Mouse (Mus musculus): ENCODE results near the gene Maml1. TPM values are rescaled to one million over a fixed set of nuclear protein-coding genes. Genes with fewer than 3 reads are reported as not detected.

Gene Maml1
- polyA plus RNA-seq, 1 experiment, result 10.9 TPM

GRCm38 (mm10) chr11:50303406-50303805 lies 11.3 kb upstream of the Maml1 start:
- WGBS, result 51% methylated on average over 2 of the region's 2 CpGs
- H3K27ac ChIP-seq (ENCODE audit: insufficient read depth, low read depth, low read length), result peak overlapping the region; percentile 87
- peaks cover 26% of the 10 kb centered on the region for H3K36me3 ChIP-seq (ENCODE audit: control insufficient read depth, insufficient read depth, low read length)
- H3K4me1 ChIP-seq (ENCODE audit: control insufficient read depth, insufficient read depth, low read length), result no peaks in the 10 kb centered on the region; the same call in 1 of the 2 replicates
- no peak overlapping the region for H3K4me3 ChIP-seq (ENCODE audit: insufficient read depth, low read depth, low read length)
- H3K27me3 ChIP-seq (replicated peaks; ENCODE audit: control insufficient read depth, insufficient read depth, low read length), result no peaks in the 10 kb centered on the region
- DNase-seq, result peak; percentile 79
- no peak for TF ChIP-seq POLR2A (IDR thresholded peaks at IDR 0.05; ENCODE audit: low read depth, low read length)
- TF ChIP-seq CTCF (conservative IDR thresholded peaks at IDR 0.05; ENCODE audit: insufficient read depth, insufficient read length, low read depth, low read length), result no peak

DNA sequence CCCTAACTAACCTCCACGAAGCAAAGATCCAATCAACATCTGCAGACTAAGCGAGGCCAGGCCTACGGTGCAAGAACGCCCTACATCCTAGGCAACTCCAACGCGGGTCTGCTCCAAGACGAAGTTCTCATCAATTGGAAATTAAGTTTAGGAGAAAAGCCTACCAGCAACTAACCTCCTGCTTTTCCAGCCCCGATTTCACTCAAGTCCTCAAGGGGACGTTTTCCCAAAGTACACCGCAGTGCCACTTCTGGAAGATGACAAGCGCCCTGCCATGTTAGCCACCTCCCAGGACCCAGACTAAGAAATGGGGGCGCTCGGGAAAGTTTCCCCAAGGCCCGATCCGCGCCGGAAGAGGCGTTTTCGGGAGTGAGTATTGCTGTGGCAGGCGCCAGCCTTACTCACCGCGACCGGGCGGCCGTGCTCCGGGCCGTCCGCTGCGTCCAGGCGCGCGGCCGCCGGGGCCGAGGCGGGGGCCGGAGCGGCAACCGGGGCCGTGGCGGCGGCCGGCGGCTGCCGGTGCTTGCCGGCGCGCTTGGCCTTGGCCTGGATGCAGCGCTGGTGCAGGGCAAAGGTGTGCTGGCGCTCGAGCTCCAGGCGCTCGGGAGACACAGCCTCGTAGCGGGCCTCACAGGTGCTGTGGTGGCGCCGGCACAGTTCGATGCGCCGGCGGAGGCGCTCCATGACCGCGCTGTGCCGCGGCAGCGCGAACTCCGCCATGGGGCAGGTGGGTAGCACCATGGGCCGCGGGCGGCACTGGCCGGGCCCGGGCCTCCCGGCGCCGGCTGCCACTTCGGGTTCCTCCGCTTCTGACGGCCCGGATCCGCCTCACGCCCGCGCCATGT lies 568 bp downstream of the Maml1 start:
- Histone ChIP-seq H3K27ac (ENCODE audit: insufficient read depth, low read depth, low read length) (peak overlapping the region; percentile 94), H3K27me3 (replicated peaks; ENCODE audit: control insufficient read depth, insufficient read depth, low read length) (no peaks in the 10 kb centered on the region), H3K36me3 (ENCODE audit: control insufficient read depth, insufficient read depth, low read length) (peaks cover 3% of the 10 kb centered on the region; the same call in 1 of the 2 replicates), H3K4me3 (ENCODE audit: insufficient read depth, low read depth, low read length) (peak overlapping the region; percentile 95), H3K4me1 (ENCODE audit: control insufficient read depth, insufficient read depth, low read length) (peaks cover 21% of the 10 kb centered on the region; the same call in 1 of the 2 replicates)
- WGBS, result under 1% methylated on average over 85 of the region's 85 CpGs
- DNase-seq, result peak; percentile 59
- TF ChIP-seq CTCF (conservative IDR thresholded peaks at IDR 0.05; ENCODE audit: insufficient read depth, insufficient read length, low read depth, low read length), result no peak
- TF ChIP-seq POLR2A (IDR thresholded peaks at IDR 0.05; ENCODE audit: low read depth, low read length), result no peak

DNA sequence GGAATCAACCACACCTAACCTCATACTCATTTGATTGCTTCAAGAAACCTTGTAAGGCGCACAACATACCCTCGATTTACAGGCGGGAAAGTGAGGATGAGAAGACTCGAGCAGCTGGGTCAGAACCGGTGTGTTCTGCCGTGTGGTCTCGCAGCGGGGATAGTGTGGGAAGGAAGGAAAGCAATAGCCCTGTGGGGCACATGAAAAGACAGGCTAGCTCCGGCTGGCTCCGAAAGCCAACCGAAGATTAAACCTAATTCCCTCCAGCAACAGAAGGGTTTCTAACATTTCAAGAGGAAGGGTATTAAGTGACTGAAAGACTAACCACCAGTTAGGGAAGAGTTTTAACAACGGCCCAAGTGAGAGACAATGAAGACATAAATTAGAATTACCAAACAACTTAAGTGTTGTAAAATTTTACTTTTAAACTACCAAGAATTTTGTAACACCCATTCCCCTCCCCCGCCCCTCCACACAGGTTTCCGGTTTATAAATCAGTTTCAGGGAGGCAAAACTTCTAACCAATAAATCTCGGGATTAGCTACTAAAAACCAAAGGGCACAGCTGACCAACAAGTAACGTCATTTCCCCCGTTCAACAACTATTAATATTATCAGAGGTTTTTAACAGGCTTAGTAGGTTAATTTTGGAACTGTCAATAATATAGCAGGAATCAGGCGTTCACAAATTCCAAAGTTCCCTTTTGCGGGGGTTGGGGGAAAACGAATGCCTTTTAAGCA lies 1.5 kb downstream of the Maml1 start:
- peak; percentile 65 for DNase-seq
- H3K4me3 ChIP-seq (ENCODE audit: insufficient read depth, low read depth, low read length), result peak overlapping the region; percentile 95
- no peak for TF ChIP-seq CTCF (conservative IDR thresholded peaks at IDR 0.05; ENCODE audit: insufficient read depth, insufficient read length, low read depth, low read length)
- TF ChIP-seq POLR2A (IDR thresholded peaks at IDR 0.05; ENCODE audit: low read depth, low read length), result no peak
- H3K4me1 ChIP-seq (ENCODE audit: control insufficient read depth, insufficient read depth, low read length), result peaks cover 25% of the 10 kb centered on the region; the same call in 1 of the 2 replicates
- H3K36me3 ChIP-seq (ENCODE audit: control insufficient read depth, insufficient read depth, low read length), result peaks cover 3% of the 10 kb centered on the region; the same call in 1 of the 2 replicates
- WGBS, result 3% methylated on average over 20 of the region's 20 CpGs
- no peaks in the 10 kb centered on the region for H3K27me3 ChIP-seq (replicated peaks; ENCODE audit: control insufficient read depth, insufficient read depth, low read length)
- peak overlapping the region; percentile 94 for H3K27ac ChIP-seq (ENCODE audit: insufficient read depth, low read depth, low read length)

DNA sequence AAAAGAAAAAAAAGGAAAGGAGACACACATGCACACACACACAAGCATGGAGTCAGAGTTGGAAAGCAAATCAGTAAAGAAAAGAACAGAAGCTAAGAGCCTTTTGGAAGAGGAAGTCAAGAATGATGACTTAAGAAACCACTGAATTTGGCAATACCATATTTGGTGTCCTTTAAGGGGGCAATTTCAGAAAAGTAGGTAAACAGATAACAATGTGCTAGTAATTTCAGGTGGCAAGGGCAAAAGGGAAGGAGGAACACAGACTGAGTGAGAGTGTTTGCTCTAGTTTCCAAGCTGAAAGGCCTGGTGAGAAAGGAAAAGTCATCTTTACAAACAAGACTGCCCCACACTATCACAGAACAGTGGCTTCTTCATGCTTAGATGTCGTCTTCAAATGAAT lies 5.7 kb downstream of the Maml1 start:
- TF ChIP-seq CTCF (conservative IDR thresholded peaks at IDR 0.05; ENCODE audit: insufficient read depth, insufficient read length, low read depth, low read length) (no peak), POLR2A (IDR thresholded peaks at IDR 0.05; ENCODE audit: low read depth, low read length) (no peak)
- Histone ChIP-seq H3K27me3 (replicated peaks; ENCODE audit: control insufficient read depth, insufficient read depth, low read length) (no peaks in the 10 kb centered on the region), H3K36me3 (ENCODE audit: control insufficient read depth, insufficient read depth, low read length) (peaks cover 1% of the 10 kb centered on the region; the same call in 1 of the 2 replicates), H3K27ac (ENCODE audit: insufficient read depth, low read depth, low read length) (no peak overlapping the region), H3K4me3 (ENCODE audit: insufficient read depth, low read depth, low read length) (no peak overlapping the region), H3K4me1 (ENCODE audit: control insufficient read depth, insufficient read depth, low read length) (peaks cover 25% of the 10 kb centered on the region; the same call in 1 of the 2 replicates)
- DNase-seq, result no peak
- WGBS, result 74% methylated on average over 1 of the region's 1 CpGs

DNA sequence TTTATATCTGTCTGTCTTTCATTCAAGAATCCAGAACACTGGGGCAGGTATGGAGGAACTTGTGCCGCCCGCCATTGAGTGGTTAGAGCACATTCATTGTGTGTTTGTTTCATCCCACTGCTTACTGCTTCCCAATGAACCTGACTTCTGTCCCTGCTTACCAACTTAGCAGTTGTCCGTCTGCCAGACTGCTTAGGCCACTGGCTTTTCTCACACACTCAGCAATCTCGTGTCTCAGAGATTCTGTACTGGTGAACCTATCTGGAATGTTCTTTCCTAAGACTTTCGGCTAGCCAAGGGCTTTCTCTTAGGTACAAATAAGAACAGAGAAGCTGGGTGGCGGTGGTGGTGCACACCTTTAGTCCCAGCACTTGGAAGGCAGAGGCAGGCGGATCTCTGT lies 6.4 kb downstream of the Maml1 start:
- Histone ChIP-seq H3K4me1 (ENCODE audit: control insufficient read depth, insufficient read depth, low read length) (peaks cover 25% of the 10 kb centered on the region; the same call in 1 of the 2 replicates), H3K36me3 (ENCODE audit: control insufficient read depth, insufficient read depth, low read length) (peaks cover 1% of the 10 kb centered on the region; the same call in 1 of the 2 replicates), H3K27me3 (replicated peaks; ENCODE audit: control insufficient read depth, insufficient read depth, low read length) (no peaks in the 10 kb centered on the region), H3K4me3 (ENCODE audit: insufficient read depth, low read depth, low read length) (no peak overlapping the region), H3K27ac (ENCODE audit: insufficient read depth, low read depth, low read length) (no peak overlapping the region)
- WGBS, result 73% methylated on average over 7 of the region's 7 CpGs
- DNase-seq, result peak; percentile 64
- TF ChIP-seq POLR2A (IDR thresholded peaks at IDR 0.05; ENCODE audit: low read depth, low read length) (no peak), CTCF (conservative IDR thresholded peaks at IDR 0.05; ENCODE audit: insufficient read depth, insufficient read length, low read depth, low read length) (no peak)

GRCm38 (mm10) chr11:50285263-50285662 lies 6.8 kb downstream of the Maml1 start:
- no peak for DNase-seq
- peaks cover 22% of the 10 kb centered on the region; the same call in 1 of the 2 replicates for H3K4me1 ChIP-seq (ENCODE audit: control insufficient read depth, insufficient read depth, low read length)
- H3K4me3 ChIP-seq (ENCODE audit: insufficient read depth, low read depth, low read length), result no peak overlapping the region
- peaks cover 1% of the 10 kb centered on the region; the same call in 1 of the 2 replicates for H3K36me3 ChIP-seq (ENCODE audit: control insufficient read depth, insufficient read depth, low read length)
- TF ChIP-seq POLR2A (IDR thresholded peaks at IDR 0.05; ENCODE audit: low read depth, low read length), result no peak
- TF ChIP-seq CTCF (conservative IDR thresholded peaks at IDR 0.05; ENCODE audit: insufficient read depth, insufficient read length, low read depth, low read length), result no peak
- no peaks in the 10 kb centered on the region for H3K27me3 ChIP-seq (replicated peaks; ENCODE audit: control insufficient read depth, insufficient read depth, low read length)
- H3K27ac ChIP-seq (ENCODE audit: insufficient read depth, low read depth, low read length), result no peak overlapping the region
- WGBS, result 86% methylated on average over 5 of the region's 5 CpGs
